Mouse (Mus musculus) liver, embryonic 13.5 days (tissue): ENCODE measurements at regions not wholly inside any gene's neighbourhood (a gene's known extent, or its start where the extent isn't known, plus 50 kb on each side); places are given as distances from the start of the nearest gene placed in this dataset.

Source experiments
- ATAC-seq: fragments of 200-750 bp; cut with Nextera tagmentation; 2 replicates; pipeline ENCODE4 v1.8.0; 2017; ENCODE audit warnings: low read depth, mild to moderate bottlenecking, moderate number of reproducible peaks, moderate library complexity
- DNase-seq: peaks from one replicate; pipeline ENCODE4 v3.0.0; 2022
- H3K27ac ChIP-seq: fragments of 300-500 bp; sonication (generic); 2 replicates; pipeline ENCODE4 v1.5.1; 2015; ENCODE audit warnings: moderate library complexity, mild to moderate bottlenecking, inconsistent platforms
- H3K27me3 ChIP-seq: fragments of 300-500 bp; sonication (generic); 2 replicates; pipeline ENCODE4 v1.6.1; 2015; ENCODE audit warnings: mild to moderate bottlenecking, inconsistent platforms
- H3K36me3 ChIP-seq: fragments of 300-500 bp; sonication (generic); 2 replicates; pipeline ENCODE4 v1.6.1; 2015; ENCODE audit warnings: mild to moderate bottlenecking, inconsistent platforms
- H3K4me1 ChIP-seq: fragments of 300-500 bp; sonication (generic); replicated peaks from 2 replicates; pipeline ENCODE4 v1.6.1; 2015; ENCODE audit warnings: inconsistent platforms
- H3K4me2 ChIP-seq: fragments of 300-500 bp; sonication (generic); 2 replicates; pipeline ENCODE4 v1.6.1; 2015; ENCODE audit warnings: inconsistent platforms, mild to moderate bottlenecking, moderate library complexity
- H3K4me3 ChIP-seq: fragments of 300-500 bp; sonication (generic); replicated peaks from 2 replicates; pipeline ENCODE4 v1.5.1; 2015; ENCODE audit warnings: mild to moderate bottlenecking, inconsistent platforms
- H3K9ac ChIP-seq: fragments of 300-500 bp; sonication (generic); 2 replicates; pipeline ENCODE4 v1.6.1; 2015; ENCODE audit warnings: mild to moderate bottlenecking, inconsistent platforms
- H3K9me3 ChIP-seq: fragments of 300-500 bp; sonication (generic); replicated peaks from 2 replicates; pipeline ENCODE4 v1.6.1; 2016; ENCODE audit warnings: inconsistent platforms
- WGBS: fragments of 180-500 bp; shearing (Covaris S2); methylation state at CpG from one replicate; pipeline ENCODE4 v1.1.7; 2015; ENCODE audit not compliant: insufficient replicate concordance; 5-methylcytosine and 5-hydroxymethylcytosine counted together

DNA sequence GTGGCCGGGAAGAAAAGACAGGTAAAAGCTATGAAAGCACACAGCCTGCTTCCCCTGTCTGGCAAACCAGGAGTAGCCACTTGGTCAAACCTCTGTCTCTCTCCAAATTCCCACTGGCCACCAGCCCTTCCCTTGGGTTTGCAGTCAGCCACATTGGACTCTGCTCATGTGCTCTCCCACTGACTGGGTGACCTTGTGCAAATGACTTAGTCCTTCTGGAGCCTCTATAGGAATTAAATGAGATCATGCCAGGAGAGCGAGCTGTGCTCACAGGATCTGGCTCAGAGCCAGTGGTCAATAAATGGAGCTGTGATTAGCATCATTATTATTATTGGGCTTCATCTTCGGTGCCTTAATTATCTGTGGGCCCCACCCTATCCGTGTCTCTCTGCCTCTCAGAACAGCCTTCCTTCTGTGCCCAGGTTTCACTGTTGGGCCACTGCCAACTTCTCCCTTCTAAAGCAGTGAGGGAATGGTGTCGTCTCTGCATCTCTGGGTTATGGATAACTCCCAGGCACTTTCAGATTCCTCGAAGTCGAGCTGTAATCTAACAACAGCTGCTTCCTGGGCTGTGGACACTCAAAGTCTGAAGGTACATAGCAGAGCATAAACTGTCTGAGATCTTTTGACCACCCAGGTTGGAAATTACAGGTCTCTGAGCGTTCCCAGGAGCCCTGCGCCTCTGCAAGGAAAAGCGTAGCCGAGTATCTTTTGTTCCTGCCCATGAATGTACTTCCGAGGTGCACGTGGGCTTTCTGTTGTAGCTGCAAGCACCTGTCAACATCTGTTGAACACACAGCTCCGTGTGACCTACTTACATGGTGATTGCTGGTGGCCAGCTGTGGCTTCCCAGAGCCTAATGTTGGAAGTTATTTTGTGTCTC is 170.5 kb downstream of the Pik3r1 start:
- Histone ChIP-seq H3K27me3 (0 out of 2 replicates have a peak, but pooled peaks cover 7% of the 10 kb centered on the region), H3K36me3 (no peaks in the 10 kb centered on the region), H3K4me1 (peaks cover 9% of the 10 kb centered on the region), H3K9ac (no peak overlapping the region), H3K4me2 (no peak overlapping the region), H3K9me3 (no peaks in the 10 kb centered on the region), H3K27ac (no peak overlapping the region), H3K4me3 (no peak overlapping the region)
- 69% methylated on average over 14 of the region's 14 CpGs for WGBS
- DNase-seq (no peak), ATAC-seq (no peak)

- Histone ChIP-seq H3K4me3 (no peak overlapping the region), H3K36me3 (no peaks in the 10 kb centered on the region), H3K9me3 (no peaks in the 10 kb centered on the region), H3K27me3 (no peaks in the 10 kb centered on the region), H3K4me2 (no peak overlapping the region), H3K9ac (no peak overlapping the region), H3K4me1 (peaks cover 9% of the 10 kb centered on the region), H3K27ac (no peak overlapping the region)
- DNase-seq (no peak), ATAC-seq (no peak)
- 89% methylated on average over 11 of the region's 11 CpGs for WGBS
Measured at GRCm38 (mm10) chr13:101594511-101595175, 173.4 kb downstream of the Pik3r1 start.

- H3K36me3 ChIP-seq = no peaks in the 10 kb centered on the region
- H3K27ac ChIP-seq = no peak overlapping the region
- DNase-seq (no peak), ATAC-seq (no peak)
- 63% methylated on average over 1 of the region's 1 CpGs for WGBS
- H3K4me2 ChIP-seq = no peak overlapping the region
- 0 out of 2 replicates have a peak, but pooled peaks cover 3% of the 10 kb centered on the region for H3K27me3 ChIP-seq
- no peak overlapping the region for H3K4me3 ChIP-seq
- no peaks in the 10 kb centered on the region for H3K9me3 ChIP-seq
- H3K4me1 ChIP-seq = peaks cover 5% of the 10 kb centered on the region
- H3K9ac ChIP-seq = no peak overlapping the region
Measured at GRCm38 (mm10) chr13:101592355-101592754, 175.7 kb downstream of the Pik3r1 start.

DNA sequence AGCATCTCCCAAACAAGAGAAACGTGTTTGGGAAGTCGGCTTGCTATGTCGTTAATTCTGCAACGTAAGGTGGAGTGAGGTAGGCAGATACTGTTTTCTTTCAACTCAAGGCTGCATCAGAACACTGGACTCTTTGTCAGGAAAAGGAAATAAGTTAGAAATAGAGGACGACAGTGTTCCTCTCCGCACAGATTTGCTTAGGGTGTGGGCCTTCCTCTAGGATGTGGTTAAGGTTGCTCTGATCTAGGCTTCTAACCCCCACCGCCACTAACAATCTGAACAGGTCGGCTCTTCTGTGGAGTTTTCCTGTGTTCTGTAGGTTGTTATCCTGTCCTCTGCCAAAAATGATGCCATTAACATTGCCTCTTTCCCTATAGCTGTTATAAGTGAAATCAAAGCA is 179.1 kb downstream of the Pik3r1 start:
- H3K4me1 ChIP-seq = peaks cover 3% of the 10 kb centered on the region; the same call in 1 of the 2 replicates
- H3K4me2 ChIP-seq = no peak overlapping the region
- no peaks in the 10 kb centered on the region for H3K36me3 ChIP-seq
- ATAC-seq (no peak), DNase-seq (no peak)
- 63% methylated on average over 8 of the region's 8 CpGs for WGBS
- H3K9me3 ChIP-seq = no peaks in the 10 kb centered on the region
- H3K4me3 ChIP-seq = no peak overlapping the region
- peaks cover 16% of the 10 kb centered on the region; the same call in 1 of the 2 replicates for H3K27me3 ChIP-seq
- H3K27ac ChIP-seq = no peak overlapping the region
- H3K9ac ChIP-seq = no peak overlapping the region

- DNase-seq (no peak), ATAC-seq (no peak)
- whole genome bisulfite sequencing = 71% methylated on average over 2 of the region's 2 CpGs
Measured at GRCm38 (mm10) chr13:101586787-101587186, 181.2 kb downstream of the Pik3r1 start.

DNA sequence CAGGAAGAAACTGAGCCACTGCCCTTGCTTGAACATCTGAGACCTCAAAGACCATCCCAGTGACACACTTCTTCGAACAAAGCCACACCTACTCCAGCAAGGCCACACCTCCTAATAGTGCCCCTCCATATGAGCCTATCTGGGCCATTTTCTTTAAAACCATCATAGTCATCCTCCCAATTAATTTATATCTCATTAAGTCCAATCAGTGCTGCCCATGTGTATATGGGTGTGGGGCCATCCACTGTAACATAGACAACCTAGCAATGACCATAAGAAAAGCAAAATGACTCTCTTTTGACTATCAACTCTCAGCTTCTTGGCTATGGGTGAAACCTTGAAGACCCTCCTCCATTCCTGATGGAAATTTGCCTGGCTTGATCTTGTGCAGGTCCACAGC is 191.5 kb downstream of the Pik3r1 start:
- H3K4me1 ChIP-seq = peaks cover 52% of the 10 kb centered on the region

More at GRCm38 (mm10) chr13:101586787-101587186, 181.2 kb downstream of the Pik3r1 start:
- Histone ChIP-seq H3K4me2 (no peak overlapping the region), H3K4me3 (no peak overlapping the region), H3K4me1 (no peaks in the 10 kb centered on the region; the same call in 1 of the 2 replicates), H3K36me3 (no peaks in the 10 kb centered on the region), H3K27ac (no peak overlapping the region; the same call in 1 of the 2 replicates), H3K27me3 (peaks cover 16% of the 10 kb centered on the region; the same call in 1 of the 2 replicates), H3K9me3 (no peaks in the 10 kb centered on the region), H3K9ac (no peak overlapping the region)

DNA sequence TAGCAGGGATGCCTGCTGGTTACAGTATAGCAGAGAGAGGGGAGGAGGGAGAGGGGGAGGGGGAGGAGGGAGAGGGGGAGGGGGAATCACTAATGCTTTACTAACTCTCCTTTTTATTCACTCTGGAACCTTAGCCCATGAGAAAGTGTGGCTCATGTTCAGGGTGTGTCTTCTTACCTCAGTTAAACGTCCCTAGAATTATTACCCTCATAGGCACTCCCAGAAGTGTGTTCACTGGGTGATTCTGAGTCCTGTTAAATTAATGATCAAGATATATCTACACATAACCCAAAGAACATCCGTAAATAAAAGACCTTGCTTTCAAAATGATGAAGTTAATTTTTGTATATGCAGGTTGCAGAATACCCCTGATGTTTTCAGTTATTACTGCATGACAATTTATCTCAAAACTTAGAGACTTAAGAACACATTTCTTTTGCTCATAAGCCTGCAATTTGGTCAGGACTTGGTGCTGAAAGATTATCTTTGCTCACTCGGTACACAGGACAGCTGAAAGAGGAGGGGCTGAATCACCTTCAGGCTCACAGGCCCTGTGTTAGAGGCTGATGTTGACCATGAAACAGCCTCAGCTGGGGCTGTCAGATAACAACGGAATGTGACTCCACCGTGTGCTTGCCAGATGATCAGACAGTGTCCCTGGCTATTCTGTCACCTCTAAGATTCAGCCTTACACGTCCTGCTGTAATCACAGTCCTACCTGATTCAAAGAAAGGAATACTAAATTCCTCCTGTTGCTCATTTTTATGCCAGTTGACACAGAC is 195.0 kb downstream of the Pik3r1 start:
- ATAC-seq (peak; percentile 100), DNase-seq (peak; percentile 82)
- WGBS = 15% methylated on average over 6 of the region's 6 CpGs
- Histone ChIP-seq H3K36me3 (no peaks in the 10 kb centered on the region), H3K4me3 (no peak overlapping the region), H3K4me2 (peak overlapping the region; percentile 39), H3K9ac (peak overlapping the region; percentile 56; the same call in 1 of the 2 replicates), H3K27ac (peak overlapping the region; percentile 94), H3K27me3 (no peaks in the 10 kb centered on the region), H3K9me3 (no peaks in the 10 kb centered on the region), H3K4me1 (peaks cover 65% of the 10 kb centered on the region)

More for the DNA sequence above, 191.5 kb downstream of the Pik3r1 start:
- no peak overlapping the region for H3K4me3 ChIP-seq
- no peaks in the 10 kb centered on the region for H3K9me3 ChIP-seq
- WGBS = 77% methylated on average over 1 of the region's 1 CpGs
- ATAC-seq = 0 out of 2 replicates have a peak, but pooled peaks have one; percentile 11
- H3K4me2 ChIP-seq = no peak overlapping the region
- no peak for DNase-seq
- H3K9ac ChIP-seq = no peak overlapping the region; the same call in 1 of the 2 replicates
- H3K36me3 ChIP-seq = no peaks in the 10 kb centered on the region
- peak overlapping the region; percentile 61 for H3K27ac ChIP-seq
- no peaks in the 10 kb centered on the region for H3K27me3 ChIP-seq

- peak overlapping the region; percentile 26 for H3K4me2 ChIP-seq
- DNase-seq = no peak
- no peaks in the 10 kb centered on the region for H3K36me3 ChIP-seq
- no peaks in the 10 kb centered on the region for H3K9me3 ChIP-seq
- peak overlapping the region; percentile 56; the same call in 1 of the 2 replicates for H3K9ac ChIP-seq
- H3K4me1 ChIP-seq = peaks cover 65% of the 10 kb centered on the region
- no peaks in the 10 kb centered on the region for H3K27me3 ChIP-seq
- peak overlapping the region; percentile 94 for H3K27ac ChIP-seq
- WGBS = 87% methylated on average over 9 of the region's 9 CpGs
- no peak overlapping the region for H3K4me3 ChIP-seq
- no peak for ATAC-seq
Measured at GRCm38 (mm10) chr13:101572246-101572645, 195.8 kb downstream of the Pik3r1 start.

DNA sequence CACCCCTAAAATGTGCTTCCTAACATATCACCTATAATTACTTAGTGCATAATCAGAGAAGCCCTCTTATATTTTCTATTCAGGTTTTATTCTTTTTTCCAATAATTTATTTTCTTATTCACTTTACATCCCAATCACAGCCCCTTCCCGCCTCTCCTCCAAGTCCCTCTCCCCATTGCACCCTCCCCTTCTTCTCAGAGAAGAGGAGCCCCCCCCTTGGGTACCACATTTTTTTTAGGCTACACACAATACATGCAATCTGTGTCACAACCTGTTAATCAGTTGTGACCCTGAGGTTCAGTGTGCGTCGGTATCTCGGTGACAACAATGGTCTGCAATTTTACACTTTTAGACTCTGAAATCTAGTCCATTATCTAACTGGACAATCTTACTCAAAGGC is 198.0 kb downstream of the Pik3r1 start:
- Histone ChIP-seq H3K9ac (no peak overlapping the region), H3K4me1 (peaks cover 54% of the 10 kb centered on the region), H3K27ac (no peak overlapping the region), H3K4me2 (no peak overlapping the region), H3K4me3 (no peak overlapping the region), H3K9me3 (no peaks in the 10 kb centered on the region), H3K36me3 (no peaks in the 10 kb centered on the region), H3K27me3 (no peaks in the 10 kb centered on the region)
- WGBS = 72% methylated on average over 4 of the region's 4 CpGs
- no peak for ATAC-seq
- no peak for DNase-seq

- no peaks in the 10 kb centered on the region for H3K36me3 ChIP-seq
- no peak for ATAC-seq
- H3K9ac ChIP-seq = no peak overlapping the region
- WGBS = 78% methylated on average over 6 of the region's 6 CpGs
- no peak for DNase-seq
- H3K27ac ChIP-seq = no peak overlapping the region
- H3K4me2 ChIP-seq = no peak overlapping the region
- no peaks in the 10 kb centered on the region for H3K9me3 ChIP-seq
- no peak overlapping the region for H3K4me3 ChIP-seq
- H3K27me3 ChIP-seq = no peaks in the 10 kb centered on the region
- peaks cover 50% of the 10 kb centered on the region for H3K4me1 ChIP-seq
Measured at GRCm38 (mm10) chr13:101568985-101569631, 198.9 kb downstream of the Pik3r1 start.
